In the genomic region with DNA sequence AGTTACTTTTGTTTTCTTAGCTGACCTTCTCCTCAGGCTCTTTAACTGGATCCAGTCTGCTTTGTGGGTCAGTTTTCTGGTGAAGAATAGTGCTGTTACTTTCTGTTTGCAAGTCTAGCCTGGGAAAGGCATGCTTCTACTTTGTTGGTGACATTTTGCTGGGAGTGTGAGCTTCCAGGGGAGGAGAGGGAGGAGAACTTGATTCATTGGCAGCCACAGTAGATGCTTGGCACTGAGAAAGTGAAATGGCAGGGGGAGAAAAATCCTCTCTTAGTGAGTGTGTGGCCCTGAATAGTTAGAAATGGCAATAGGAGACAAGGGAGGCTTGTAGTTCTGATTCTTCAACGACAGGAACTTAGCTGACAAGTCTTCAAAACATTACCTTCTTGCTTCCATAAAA, we compare ENCODE assay signal across 12 mouse cellular contexts.
DNase-seq lines count a peak whose midpoint lies in the region; ATAC-seq and TF ChIP-seq lines count a peak whose summit lies in the region.
"Had no signal": no experiment of that assay in that cellular context is flagged by ENCODE, and none has a peak within 500 bp of the region (broad histone marks: within the 10 kb centered on the region; RNA-seq: fewer than 3 reads in every experiment).

No protein-coding gene starts in this region.

- no peaks in the 10 kb centered on the region for H3K36me3 ChIP-seq in hindbrain, embryonic 13.5 days
- H3K36me3 ChIP-seq in hindbrain, embryonic 10.5 days, result no peaks in the 10 kb centered on the region
- no peaks in the 10 kb centered on the region for H3K36me3 ChIP-seq in forebrain, postnatal 0 days (ENCODE audit: insufficient read depth)
- H3K36me3 ChIP-seq in midbrain, postnatal 0 days (ENCODE audit: insufficient read depth, low read length), result no peaks in the 10 kb centered on the region
- no peaks in the 10 kb centered on the region for H3K36me3 ChIP-seq in heart, adult 2 months (ENCODE audit: control insufficient read depth, insufficient read depth, low read length)
- H3K36me3 ChIP-seq: embryonic facial prominence, embryonic 12.5 days; heart, embryonic 12.5 days; lung, embryonic 15.5 days had no signal

- no peaks in the 10 kb centered on the region for H3K27me3 ChIP-seq in hindbrain, embryonic 13.5 days
- no peaks in the 10 kb centered on the region for H3K27me3 ChIP-seq in hindbrain, embryonic 10.5 days (ENCODE audit: insufficient read depth, poor library complexity, severe bottlenecking)
- no peaks in the 10 kb centered on the region for H3K27me3 ChIP-seq in forebrain, postnatal 0 days (ENCODE audit: insufficient read depth, low read length)
- H3K27me3 ChIP-seq in midbrain, postnatal 0 days (ENCODE audit: insufficient read depth, low read length), result no peaks in the 10 kb centered on the region
- peaks cover 4% of the 10 kb centered on the region for H3K27me3 ChIP-seq in heart, adult 2 months (ENCODE audit: control insufficient read depth, insufficient read depth, low read length)
- H3K27me3 ChIP-seq: embryonic facial prominence, embryonic 12.5 days; heart, embryonic 12.5 days; lung, embryonic 15.5 days had no signal

- no peak for ATAC-seq in hindbrain, embryonic 13.5 days (ENCODE audit: low FRiP score)
- ATAC-seq in forebrain, postnatal 0 days, result no peak
- no peak for ATAC-seq in midbrain, postnatal 0 days (ENCODE audit: low FRiP score)

- no peak overlapping the region for H3K27ac ChIP-seq in hindbrain, embryonic 13.5 days
- no peak overlapping the region for H3K27ac ChIP-seq in hindbrain, embryonic 10.5 days
- H3K27ac ChIP-seq in cortical plate, adult 2 months (ENCODE audit: insufficient read depth, low read length), result no peak overlapping the region
- H3K27ac ChIP-seq in forebrain, postnatal 0 days (ENCODE audit: low read depth, low read length), result no peak overlapping the region
- H3K27ac ChIP-seq in midbrain, postnatal 0 days (ENCODE audit: low read depth, low read length), result no peak overlapping the region
- no peak overlapping the region for H3K27ac ChIP-seq in heart, adult 2 months
- H3K27ac ChIP-seq: embryonic facial prominence, embryonic 12.5 days; lung, embryonic 15.5 days had no signal

- H3K9ac ChIP-seq in hindbrain, embryonic 13.5 days, result no peak overlapping the region
- 0 out of 2 replicates have a peak overlapping the region, but pooled peaks have one; percentile 42 for H3K9ac ChIP-seq in forebrain, postnatal 0 days
- H3K9ac ChIP-seq in midbrain, postnatal 0 days (replicated peaks; ENCODE audit: low read length, poor library complexity, severe bottlenecking), result no peak overlapping the region
- H3K9ac ChIP-seq in heart, adult 2 months (ENCODE audit: low read depth, low read length), result no peak overlapping the region
- H3K9ac ChIP-seq: embryonic facial prominence, embryonic 12.5 days; heart, embryonic 12.5 days; lung, embryonic 15.5 days had no signal

- H3K4me3 ChIP-seq in hindbrain, embryonic 13.5 days, result peak overlapping the region; percentile 65; the same call in 1 of the 2 replicates
- no peak overlapping the region for H3K4me3 ChIP-seq in hindbrain, embryonic 10.5 days
- peak overlapping the region; percentile 94; the same call in 1 of the 2 replicates for H3K4me3 ChIP-seq in cortical plate, adult 2 months (ENCODE audit: insufficient read depth, low read length)
- H3K4me3 ChIP-seq in forebrain, postnatal 0 days (ENCODE audit: low read depth, low read length), result peak overlapping the region; percentile 51
- peak overlapping the region; percentile 60 for H3K4me3 ChIP-seq in midbrain, postnatal 0 days (ENCODE audit: low read depth, low read length)
- H3K4me3 ChIP-seq in heart, adult 2 months, result no peak overlapping the region
- H3K4me3 ChIP-seq: embryonic facial prominence, embryonic 12.5 days; heart, embryonic 12.5 days; lung, embryonic 15.5 days had no signal

- H3K79me2 ChIP-seq in heart, adult 2 months (replicated peaks; ENCODE audit: control insufficient read depth, insufficient read depth, low read length), result no peaks in the 10 kb centered on the region

- H3K4me2 ChIP-seq in hindbrain, embryonic 13.5 days, result peak overlapping the region; percentile 86
- H3K4me2 ChIP-seq in forebrain, postnatal 0 days (ENCODE audit: low read depth), result peak overlapping the region; percentile 62
- peak overlapping the region; percentile 71 for H3K4me2 ChIP-seq in midbrain, postnatal 0 days (ENCODE audit: low read depth, low read length, poor library complexity, severe bottlenecking)
- H3K4me2 ChIP-seq: heart, embryonic 12.5 days; lung, embryonic 15.5 days had no signal

- TF ChIP-seq CTCF in cortical plate, adult 2 months (IDR thresholded peaks at IDR 0.05; ENCODE audit: extremely low read depth, insufficient read depth, low read length), result no peak
- TF ChIP-seq CTCF in forebrain, postnatal 0 days (IDR thresholded peaks at IDR 0.05; ENCODE audit: low read depth), result no peak
- no peak for TF ChIP-seq CTCF in midbrain, postnatal 0 days (IDR thresholded peaks at IDR 0.05)
- no peak for TF ChIP-seq CTCF in heart, adult 2 months (IDR thresholded peaks at IDR 0.05)

- WGBS in hindbrain, embryonic 13.5 days, result 59% methylated on average over 1 of the region's 1 CpGs
- WGBS in hindbrain, embryonic 10.5 days, result 84% methylated on average over 1 of the region's 1 CpGs
- 55% methylated on average over 1 of the region's 1 CpGs for WGBS in forebrain, postnatal 0 days
- 51% methylated on average over 1 of the region's 1 CpGs for WGBS in midbrain, postnatal 0 days
- 70% methylated on average over 1 of the region's 1 CpGs for WGBS in heart, adult 2 months

- intact Hi-C loops in heart, adult 2 months (cut with DNase I), result no loop called here

- no peak for DNase-seq in hindbrain, embryonic 10.5 days (ENCODE audit: low spot score)
- DNase-seq in forebrain, postnatal 0 days, result no peak
- no peak for DNase-seq in midbrain, postnatal 0 days (ENCODE audit: low spot score)
- no peak for DNase-seq in embryo, embryonic 10 days (ENCODE audit: low spot score)
- no peak for DNase-seq in heart, adult 2 months
- DNase-seq: adrenal gland, postnatal 25 days; gastrocnemius, postnatal 25 days had no signal

- 0 out of 2 replicates have a peak, but pooled peaks have one; percentile 17 for TF ChIP-seq POLR2A in cortical plate, adult 2 months (IDR thresholded peaks at IDR 0.05; ENCODE audit: extremely low read depth, insufficient read depth, low read length)
- TF ChIP-seq POLR2A in heart, adult 2 months (IDR thresholded peaks at IDR 0.05; ENCODE audit: insufficient read depth, low read depth, low read length), result no peak

- H3K9me3 ChIP-seq in hindbrain, embryonic 13.5 days, result no peaks in the 10 kb centered on the region
- H3K9me3 ChIP-seq in hindbrain, embryonic 10.5 days, result no peaks in the 10 kb centered on the region
- H3K9me3 ChIP-seq in forebrain, postnatal 0 days (ENCODE audit: low read length), result no peaks in the 10 kb centered on the region
- H3K9me3 ChIP-seq in midbrain, postnatal 0 days (ENCODE audit: low read length), result no peaks in the 10 kb centered on the region
- H3K9me3 ChIP-seq: embryonic facial prominence, embryonic 12.5 days; heart, embryonic 12.5 days; lung, embryonic 15.5 days had no signal

- no peak for TF ChIP-seq EP300 in heart, adult 2 months (IDR thresholded peaks at IDR 0.05; ENCODE audit: insufficient read depth, low read depth, low read length)

- H3K4me1 ChIP-seq in hindbrain, embryonic 13.5 days (replicated peaks), result peaks cover 34% of the 10 kb centered on the region
- peaks cover 37% of the 10 kb centered on the region for H3K4me1 ChIP-seq in hindbrain, embryonic 10.5 days (replicated peaks)
- H3K4me1 ChIP-seq in cortical plate, adult 2 months (ENCODE audit: control insufficient read depth, insufficient read depth, low read length), result peaks cover 5% of the 10 kb centered on the region
- H3K4me1 ChIP-seq in forebrain, postnatal 0 days (ENCODE audit: insufficient read depth), result no peaks in the 10 kb centered on the region
- no peaks in the 10 kb centered on the region for H3K4me1 ChIP-seq in midbrain, postnatal 0 days (ENCODE audit: insufficient read depth, low read length)
- no peaks in the 10 kb centered on the region for H3K4me1 ChIP-seq in heart, adult 2 months (ENCODE audit: control insufficient read depth, insufficient read depth, low read length)

Comparison
In these comparisons a context has a peak if more than half of its experiments do, and no peak if none do; other contexts are left out.
1. H3K4me3 ChIP-seq: peak in hindbrain, embryonic 13.5 days (single experiment), cortical plate, adult 2 months (single experiment), forebrain, postnatal 0 days (single experiment) and midbrain, postnatal 0 days (single experiment); none in hindbrain, embryonic 10.5 days (single experiment) and heart, adult 2 months (single experiment).
2. Peak in every context shown above with its lines, with median percentiles within 50 percentile points of each other: H3K4me2 ChIP-seq.